Mouse (Mus musculus): Measurements from ENCODE around the gene Wasl.

Wasl gene

DNA sequence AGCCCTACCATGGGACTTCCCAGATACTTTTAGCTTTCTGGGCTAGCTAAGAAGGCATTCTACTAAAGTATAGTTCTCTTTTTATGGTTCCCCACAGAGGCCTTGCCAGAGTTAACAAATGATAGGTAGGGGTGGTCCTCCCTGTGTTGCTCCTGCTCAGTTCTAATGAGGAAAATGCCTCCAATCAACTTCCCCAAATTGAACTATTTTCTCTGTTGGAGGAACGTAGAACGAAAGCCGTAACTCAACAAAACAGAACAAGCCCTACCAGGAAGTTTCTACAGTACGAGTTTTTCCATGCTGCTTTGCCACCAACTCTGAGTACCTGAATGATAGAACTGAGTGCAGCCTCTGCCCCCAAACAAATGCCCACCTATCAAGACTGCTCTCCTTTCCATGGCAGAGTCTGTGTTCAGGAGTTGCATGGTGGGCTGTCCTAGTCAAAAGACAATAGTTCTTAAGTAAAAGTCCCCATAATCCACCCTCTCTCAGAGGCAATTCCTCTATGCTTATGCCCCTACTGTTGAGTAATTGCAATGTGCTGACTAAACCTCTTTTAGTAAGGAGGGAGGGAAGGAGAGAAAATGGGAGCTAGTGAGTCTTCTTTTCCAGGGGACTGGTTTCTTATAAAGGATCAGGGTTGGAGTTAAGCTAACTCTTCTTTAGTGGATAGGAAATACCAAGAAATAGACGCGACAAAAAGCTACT lies 19.3 kb downstream of the Wasl start:
- DNase-seq (ENCODE audit: low read depth in 1 of 2, low spot score in 2 of 2): no peak

DNA sequence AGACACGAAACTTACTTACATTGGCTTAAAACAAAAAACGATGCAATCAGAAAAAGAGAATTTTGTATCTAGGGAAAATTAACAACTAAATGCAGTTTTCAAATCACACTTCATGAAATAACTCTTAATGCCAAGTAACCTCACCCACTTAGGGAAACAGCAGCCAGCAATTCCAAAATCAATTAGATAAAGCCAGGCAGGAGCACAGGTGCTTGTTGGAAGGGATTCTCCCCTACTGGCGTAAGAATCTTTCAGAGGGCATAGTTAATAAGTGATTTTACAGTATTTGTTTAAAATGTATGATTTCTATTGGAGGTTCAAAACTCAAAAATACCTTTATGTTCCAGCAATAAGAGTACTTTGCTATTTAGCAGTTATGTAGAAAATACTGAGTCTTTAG lies 21.8 kb downstream of the Wasl start:
- no peak for DNase-seq (ENCODE audit: low read depth in 1 of 2, low spot score in 2 of 2)

DNA sequence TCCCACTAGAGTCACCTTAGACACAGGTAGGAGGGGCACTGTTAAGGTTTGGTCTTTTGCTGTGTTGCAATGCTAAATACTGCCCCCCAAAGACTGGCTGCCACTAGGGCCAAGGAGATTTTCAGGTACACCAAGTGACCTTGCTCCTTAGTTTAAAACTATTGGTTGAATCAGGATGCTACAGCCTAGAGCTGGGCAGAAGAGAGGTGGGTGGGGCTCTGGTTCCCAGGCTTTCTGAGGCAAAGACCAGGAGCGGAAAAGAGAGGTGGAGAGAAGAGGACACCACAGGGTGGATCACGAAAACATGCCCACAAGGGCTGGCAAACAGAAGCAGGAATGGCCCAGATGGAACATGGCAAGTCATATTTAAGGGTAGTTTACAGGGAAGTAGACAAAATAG lies 22.6 kb downstream of the Wasl start:
- DNase-seq (ENCODE audit: low read depth in 1 of 2, low spot score in 2 of 2): no peak

GRCm38 (mm10) chr6:24641286-24641685 lies 23.5 kb downstream of the Wasl start:
- no peak for DNase-seq (ENCODE audit: low read depth in 1 of 2, low spot score in 2 of 2)

- no peak for DNase-seq (ENCODE audit: low read depth in 1 of 2, low spot score in 2 of 2)
Measured at GRCm38 (mm10) chr6:24635814-24636213, 29.0 kb downstream of the Wasl start.

DNA sequence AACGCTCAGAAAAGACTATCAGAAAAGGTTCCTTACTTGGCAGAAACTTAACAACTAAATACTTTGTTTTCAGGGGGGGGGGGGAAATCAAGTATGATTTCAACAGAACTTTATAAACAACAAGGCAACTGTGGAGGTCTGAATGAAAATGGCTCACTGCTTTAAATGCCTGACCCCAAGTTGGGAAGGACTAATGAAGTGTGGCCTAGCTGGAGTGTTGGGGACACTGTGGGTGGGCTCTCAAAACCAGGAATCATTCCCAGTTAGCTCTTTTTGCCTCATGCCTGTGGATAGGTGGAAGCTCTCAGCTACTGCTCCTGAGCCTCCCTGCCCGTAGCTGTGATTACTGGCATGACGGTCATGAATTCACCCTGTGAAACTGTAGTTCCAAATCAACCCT lies 30.7 kb downstream of the Wasl start:
- DNase-seq (ENCODE audit: low read depth in 1 of 2, low spot score in 2 of 2): no peak

DNA sequence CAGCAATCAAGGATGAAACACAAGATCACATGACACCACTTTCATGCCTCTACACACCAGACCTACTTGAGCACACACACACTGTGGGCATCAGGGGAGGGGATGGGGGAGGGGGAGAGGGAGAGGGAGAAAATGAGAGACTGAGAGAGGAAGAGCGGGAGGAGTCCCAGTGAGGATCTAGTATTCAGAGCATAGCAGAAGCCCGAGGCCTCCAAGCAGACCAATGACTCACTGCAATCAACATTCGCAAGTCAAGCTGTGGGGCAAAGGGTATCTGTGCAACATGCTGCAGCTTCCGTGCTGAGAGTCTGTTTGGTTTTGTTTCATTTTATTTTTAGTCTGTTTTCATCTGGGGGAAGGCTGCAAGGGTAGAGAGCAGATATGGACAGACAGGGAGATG lies 32.7 kb downstream of the Wasl start:
- no peak for DNase-seq (ENCODE audit: low read depth in 1 of 2, low spot score in 2 of 2)

DNA sequence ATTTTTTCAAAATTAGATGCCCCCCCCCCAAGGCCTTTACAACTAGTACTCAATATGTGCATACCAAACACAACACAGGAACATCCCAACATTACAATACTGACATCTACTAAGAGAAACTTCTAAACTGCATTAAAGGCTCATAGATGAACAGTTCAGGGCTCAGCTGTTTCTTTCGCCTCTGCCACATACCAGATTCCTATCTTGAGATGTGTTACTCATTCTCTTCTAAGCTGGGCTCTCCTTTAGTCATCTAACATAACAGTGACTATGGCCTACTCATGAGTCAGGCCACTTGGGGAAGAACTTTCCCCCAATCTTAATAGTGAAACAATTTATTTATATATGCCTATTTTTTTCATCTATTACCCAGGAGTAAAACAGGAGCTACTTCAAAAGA lies 36.3 kb downstream of the Wasl start:
- no peak for DNase-seq (ENCODE audit: low read depth in 1 of 2, low spot score in 2 of 2)

- DNase-seq (ENCODE audit: low read depth in 1 of 2, low spot score in 2 of 2): no peak
Measured at GRCm38 (mm10) chr6:24627586-24628030, 37.2 kb downstream of the Wasl start.

DNA sequence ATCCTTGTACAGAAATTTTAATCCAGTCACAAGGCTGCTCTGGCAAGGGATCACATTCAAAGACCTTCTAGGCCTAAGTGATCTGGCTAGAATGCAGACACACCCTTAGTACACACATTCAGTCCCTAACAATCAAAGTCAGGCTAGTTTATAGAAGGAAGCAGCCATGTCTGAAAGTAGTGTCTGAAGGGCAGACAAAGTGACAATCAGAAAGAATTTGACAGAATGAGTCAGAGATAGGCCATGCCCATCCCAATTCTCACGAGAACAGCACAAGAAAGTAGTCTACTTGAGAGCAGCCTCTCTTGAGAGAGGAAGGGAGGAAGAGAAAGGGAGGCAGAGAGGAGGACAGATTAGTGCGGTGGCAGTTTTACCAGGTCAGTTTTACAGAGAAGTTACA lies 42.7 kb downstream of the Wasl start:
- no peak for DNase-seq (ENCODE audit: low read depth in 1 of 2, low spot score in 2 of 2)

DNA sequence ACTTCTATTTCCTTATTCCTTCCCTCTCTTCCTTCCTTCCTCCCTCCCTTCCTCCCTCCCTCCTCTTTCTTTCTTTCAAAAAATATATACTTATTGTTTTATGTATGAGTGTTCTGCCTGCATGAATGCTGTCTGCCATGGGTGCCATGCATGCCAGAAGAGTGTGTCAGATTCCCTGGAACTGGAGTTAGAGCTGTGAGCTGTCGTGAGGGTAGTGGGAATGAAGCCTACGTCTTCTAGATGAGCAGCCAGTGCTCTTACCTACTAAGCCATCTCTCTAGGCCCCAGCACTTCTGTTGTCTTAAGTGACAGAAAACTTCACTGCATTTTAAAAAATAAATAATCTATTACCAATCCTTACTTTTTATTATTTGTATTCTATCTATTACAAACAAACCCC lies 43.9 kb downstream of the Wasl start:
- no peak for DNase-seq (ENCODE audit: low read depth in 1 of 2, low spot score in 2 of 2)

DNA sequence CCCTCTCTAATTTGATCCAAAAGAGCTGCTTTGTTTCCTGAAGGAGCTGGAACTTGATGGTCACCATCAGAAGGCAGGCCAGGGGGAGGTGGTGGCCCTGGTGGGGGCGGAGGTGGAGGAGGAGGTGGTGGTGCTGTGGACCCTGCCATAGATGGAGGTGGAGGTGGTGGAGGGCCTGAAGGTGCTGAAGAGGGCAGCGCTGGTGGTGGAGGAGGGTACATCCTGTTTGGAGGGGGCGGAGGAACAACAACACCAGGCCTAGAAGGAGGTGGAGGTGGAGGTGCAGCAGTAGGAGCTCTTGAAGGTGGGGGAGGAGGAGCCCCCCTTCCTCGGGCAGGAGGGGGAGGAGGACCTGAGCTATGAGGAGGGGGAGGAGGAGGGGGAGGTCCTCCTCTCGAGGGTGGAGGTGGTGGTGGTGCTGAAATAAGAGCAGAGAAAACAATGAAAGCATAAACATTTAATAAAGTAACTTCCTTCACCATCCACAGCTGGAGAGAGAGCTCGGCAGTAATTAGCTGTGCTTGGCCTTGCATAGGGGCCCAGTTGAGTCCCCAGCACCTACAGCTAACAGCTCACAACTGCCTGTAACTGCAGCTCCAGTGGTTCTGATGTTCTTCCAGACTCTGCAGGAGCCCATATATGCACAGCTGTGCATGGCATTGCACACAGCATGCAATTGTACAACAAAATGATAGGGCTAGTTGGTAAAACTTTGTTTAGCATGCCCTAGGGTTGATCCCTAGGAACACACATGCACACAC lies 45.3 kb downstream of the Wasl start:
- DNase-seq (ENCODE audit: low read depth in 1 of 2, low spot score in 2 of 2): no peak

DNA sequence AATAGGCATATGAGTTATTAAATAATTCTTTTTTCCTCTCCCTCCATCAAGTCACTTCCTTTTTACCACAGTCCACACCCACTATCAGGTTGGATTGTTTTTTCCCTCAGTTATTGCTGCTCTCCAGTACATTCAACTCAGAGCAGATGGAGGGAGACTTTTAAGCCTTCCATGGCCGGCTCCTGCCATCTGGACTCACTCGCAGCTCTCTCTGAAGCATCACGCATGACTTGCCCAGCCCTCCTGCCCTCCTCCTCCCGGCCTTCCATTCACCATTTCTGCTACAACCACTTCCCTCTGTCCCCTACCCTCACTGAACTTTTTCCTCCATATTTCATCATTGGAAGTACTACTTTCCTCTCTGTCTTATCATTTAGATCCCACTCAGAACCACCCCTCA lies 48.1 kb downstream of the Wasl start:
- DNase-seq (ENCODE audit: low read depth in 1 of 2, low spot score in 2 of 2): no peak

DNA sequence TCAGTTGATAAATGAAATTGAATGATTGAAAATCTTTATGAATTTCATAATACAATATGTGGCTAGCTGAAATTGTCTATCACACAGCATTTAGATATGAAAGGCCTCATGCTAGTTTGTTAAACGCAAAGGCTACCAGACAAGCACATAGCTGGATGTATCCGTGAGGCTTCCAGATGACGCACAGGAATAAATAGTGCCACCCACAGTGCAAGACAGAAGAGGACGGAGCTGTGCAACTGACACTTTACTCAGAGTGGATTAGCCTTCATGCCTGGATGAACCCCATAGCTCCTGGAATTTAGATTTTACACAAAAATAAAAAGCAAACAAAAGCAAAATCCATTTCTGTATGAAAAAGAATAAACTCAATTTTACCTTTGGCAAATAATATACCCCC lies 50.9 kb downstream of the Wasl start:
- DNase-seq (ENCODE audit: low read depth in 1 of 2, low spot score in 2 of 2): no peak

GRCm38 (mm10) chr6:24613346-24613745 lies 51.5 kb downstream of the Wasl start:
- no peak for DNase-seq (ENCODE audit: low read depth in 1 of 2, low spot score in 2 of 2)

GRCm38 (mm10) chr6:24612074-24612755 lies 52.6 kb downstream of the Wasl start:
- DNase-seq (ENCODE audit: low read depth in 1 of 2, low spot score in 2 of 2): no peak

DNA sequence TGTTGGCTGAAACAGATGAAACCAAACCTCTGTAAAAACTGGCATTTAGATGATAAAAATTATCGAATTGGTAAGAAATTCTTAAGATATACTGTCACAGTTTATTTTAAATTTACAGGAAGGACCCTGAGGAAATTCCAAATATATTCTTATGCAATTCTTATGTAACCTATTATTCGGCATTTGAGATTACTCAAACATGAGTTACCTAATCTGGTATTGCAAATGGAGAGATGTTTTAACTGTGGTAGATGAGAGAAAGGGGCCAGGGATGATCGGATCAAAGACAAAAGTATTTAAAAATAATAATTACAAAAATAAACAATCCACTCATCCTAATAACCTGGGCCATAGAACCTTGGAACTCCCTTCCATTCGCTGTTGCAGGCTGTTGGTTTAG lies 54.5 kb downstream of the Wasl start:
- DNase-seq (ENCODE audit: low read depth in 1 of 2, low spot score in 2 of 2): no peak

GRCm38 (mm10) chr6:24609531-24609930 lies 55.3 kb downstream of the Wasl start:
- DNase-seq (ENCODE audit: low read depth in 1 of 2, low spot score in 2 of 2): no peak

DNA sequence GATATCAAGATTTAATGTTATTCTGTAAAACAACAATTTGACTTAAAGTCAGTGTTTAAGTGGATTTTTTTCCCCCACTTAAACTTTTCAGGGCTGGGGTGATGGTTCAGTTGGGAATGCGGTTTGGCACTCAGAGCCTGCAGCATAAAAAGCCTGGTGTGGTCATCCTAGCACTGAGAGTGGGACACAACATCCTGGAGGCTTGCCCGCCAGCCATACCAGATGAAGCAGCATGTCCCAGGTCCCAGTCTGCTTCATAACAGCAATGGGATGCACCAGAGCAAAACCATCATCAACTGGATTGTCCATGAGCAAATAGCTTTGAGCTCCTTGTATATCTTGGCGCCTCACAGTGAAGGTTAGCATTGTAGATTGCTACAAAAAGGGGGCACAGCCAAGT lies 56.1 kb downstream of the Wasl start:
- DNase-seq (ENCODE audit: low read depth in 1 of 2, low spot score in 2 of 2): no peak

- DNase-seq (ENCODE audit: low read depth in 1 of 2, low spot score in 2 of 2): no peak
Measured at GRCm38 (mm10) chr6:24608129-24608528, 56.7 kb downstream of the Wasl start.

DNA sequence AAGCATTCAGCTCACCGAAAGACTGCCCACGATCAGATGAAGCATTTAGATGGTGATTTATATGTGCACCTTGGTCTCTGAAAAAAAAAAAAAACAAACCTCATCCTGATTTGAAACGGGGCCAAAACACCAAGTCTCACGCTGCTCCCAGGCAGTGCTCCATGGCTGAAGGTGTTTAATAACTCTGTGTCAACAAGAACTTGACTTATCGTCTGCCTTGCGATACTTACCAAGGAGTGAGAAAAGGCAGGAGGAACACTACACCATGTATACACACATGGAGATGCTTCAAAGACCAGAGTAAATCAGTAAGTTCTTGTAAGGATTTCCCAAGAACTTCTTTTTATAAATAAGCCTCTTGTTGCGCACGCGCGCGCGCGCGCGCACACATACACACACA lies 57.3 kb downstream of the Wasl start:
- DNase-seq (ENCODE audit: low read depth in 1 of 2, low spot score in 2 of 2): no peak

- DNase-seq (ENCODE audit: low read depth in 1 of 2, low spot score in 2 of 2): no peak
Measured at GRCm38 (mm10) chr6:24606512-24606911, 58.3 kb downstream of the Wasl start.

Measured in monocyte, adult 2 months (primary cell).